Mouse (Mus musculus) forebrain, embryonic 14.5 days (tissue): ENCODE data around the gene Eps8l2. TPM values are rescaled to one million over a fixed set of nuclear protein-coding genes. Genes with fewer than 3 reads are reported as not detected.

ENCODE experiments used
- ATAC-seq: fragments of 200-750 bp; cut with Nextera tagmentation; 2 replicates; pipeline ENCODE4 v1.8.0; 2017; ENCODE audit warnings: mild to moderate bottlenecking, moderate library complexity
- DNase-seq: peaks from one replicate; pipeline ENCODE4 v3.0.0-alpha.2; 2015; ENCODE audit warnings: low spot score
- H3K27ac ChIP-seq: fragments of 300-500 bp; sonication (generic); 2 replicates; pipeline ENCODE4 v1.5.1; 2014; ENCODE audit warnings: low read depth, mild to moderate bottlenecking, control low read depth, low read length, moderate library complexity
- H3K27me3 ChIP-seq: fragments of 300-500 bp; sonication (generic); replicated peaks from 2 replicates; pipeline ENCODE4 v1.6.1; 2014; ENCODE audit warnings: low read length, control low read depth, mixed read lengths; ENCODE audit not compliant: control insufficient read depth, insufficient read depth
- H3K36me3 ChIP-seq: fragments of 300-500 bp; sonication (generic); 2 replicates; pipeline ENCODE4 v1.6.1; 2014; ENCODE audit warnings: low read length, control low read depth; ENCODE audit not compliant: control insufficient read depth, insufficient read depth
- H3K4me1 ChIP-seq: fragments of 300-500 bp; sonication (generic); 2 replicates; pipeline ENCODE4 v1.6.1; 2014; ENCODE audit warnings: antibody characterized with exemption, low read length, control low read depth; ENCODE audit not compliant: control insufficient read depth, insufficient read depth
- H3K4me2 ChIP-seq: fragments of 300-500 bp; sonication (generic); 2 replicates; pipeline ENCODE4 v1.6.1; 2014; ENCODE audit warnings: mild to moderate bottlenecking, control low read depth, low read length
- H3K4me3 ChIP-seq: fragments of 300-500 bp; sonication (generic); 2 replicates; pipeline ENCODE4 v1.5.1; 2014; ENCODE audit warnings: low read depth, low read length, control low read depth
- H3K9ac ChIP-seq: fragments of 300-500 bp; sonication (generic); 2 replicates; pipeline ENCODE4 v1.6.1; 2014; ENCODE audit warnings: mild to moderate bottlenecking, low read length, control low read depth, moderate library complexity
- H3K9me3 ChIP-seq: fragments of 300-500 bp; sonication (generic); replicated peaks from 2 replicates; pipeline ENCODE4 v1.6.1; 2016; ENCODE audit warnings: low read length, control low read depth, mixed read lengths; ENCODE audit not compliant: control insufficient read depth
- WGBS: fragments of 180-500 bp; shearing (Covaris S2); extraction: QIAGEN DNeasy Blood & Tissue Kit; methylation state at CpG from one replicate; pipeline ENCODE4 v1.1.7; 2014; 5-methylcytosine and 5-hydroxymethylcytosine counted together
- polyA plus RNA-seq: library from polyadenylated mRNA; unstranded; fragments of >200 nt; fragmentation: Nextera tagmentation; extraction: Ambion mirVana; gene quantifications from 2 replicates; pipeline ENCODE4 v1.2.1, GENCODE M21; 2014

Eps8l2 gene
- polyA plus RNA-seq, result 0.25 and 0.67 TPM in 2 replicates

- Histone ChIP-seq H3K9ac (no peak within 1 kb of the TSS; the same call in 1 of the 2 replicates), H3K4me1 (peaks cover 2% of the 10 kb centered on the region; the same call in 1 of the 2 replicates), H3K4me2 (peak within 1 kb of the TSS; percentile 26; the same call in 1 of the 2 replicates), H3K4me3 (no peak within 1 kb of the TSS), H3K27me3 (no peaks in the 10 kb centered on the region; the same call in 1 of the 2 replicates), H3K27ac (no peak within 1 kb of the TSS), H3K36me3 (peaks cover 16% of the 10 kb centered on the region), H3K9me3 (no peaks in the 10 kb centered on the region)
- WGBS, result 4% methylated on average over 23 of the region's 23 CpGs
- DNase-seq, result no peak
- ATAC-seq, result no peak
These were observed at the start of gene Eps8l2 for GRCm38 (mm10) chr7:141338576-141339131. Gene Eps8l2 (plus strand): TSS chr7:141338880.

- Histone ChIP-seq H3K36me3 (peaks cover 6% of the 10 kb centered on the region), H3K9ac (peak within 1 kb of the TSS; percentile 70), H3K4me2 (peak within 1 kb of the TSS; percentile 94), H3K4me1 (peaks cover 9% of the 10 kb centered on the region; the same call in 1 of the 2 replicates), H3K4me3 (peak within 1 kb of the TSS; percentile 45), H3K9me3 (no peaks in the 10 kb centered on the region), H3K27me3 (peaks cover 45% of the 10 kb centered on the region), H3K27ac (no peak within 1 kb of the TSS)
- DNase-seq, result peak; percentile 57
- under 1% methylated on average over 46 of the region's 46 CpGs for WGBS
- ATAC-seq, result peak; percentile 70
These were observed 46.6 kb upstream of the Eps8l2 start, which contains the start of gene Drd4 for GRCm38 (mm10) chr7:141291921-141292582. Gene Drd4 (plus strand): TSS chr7:141292006.

GRCm38 (mm10) chr7:141292583-141293388 is 45.9 kb upstream of the Eps8l2 start:
- Histone ChIP-seq H3K9me3 (no peaks in the 10 kb centered on the region), H3K4me3 (peak overlapping the region; percentile 45), H3K4me1 (peaks cover 9% of the 10 kb centered on the region; the same call in 1 of the 2 replicates), H3K27me3 (peaks cover 45% of the 10 kb centered on the region), H3K36me3 (peaks cover 11% of the 10 kb centered on the region), H3K27ac (no peak overlapping the region), H3K9ac (peak overlapping the region; percentile 70), H3K4me2 (peak overlapping the region; percentile 94)
- DNase-seq (no peak), ATAC-seq (no peak; the same call in 1 of the 2 replicates)
- 32% methylated on average over 15 of the region's 15 CpGs for WGBS

GRCm38 (mm10) chr7:141293852-141294471 is 44.7 kb upstream of the Eps8l2 start:
- WGBS, result under 1% methylated on average over 52 of the region's 53 CpGs
- no peak overlapping the region for H3K27ac ChIP-seq
- H3K9me3 ChIP-seq, result no peaks in the 10 kb centered on the region
- H3K27me3 ChIP-seq, result peaks cover 45% of the 10 kb centered on the region
- ATAC-seq (no peak), DNase-seq (no peak)
- H3K9ac ChIP-seq, result peak overlapping the region; percentile 40; the same call in 1 of the 2 replicates
- peaks cover 9% of the 10 kb centered on the region; the same call in 1 of the 2 replicates for H3K4me1 ChIP-seq
- peak overlapping the region; percentile 59 for H3K4me2 ChIP-seq
- peaks cover 15% of the 10 kb centered on the region for H3K36me3 ChIP-seq
- peak overlapping the region; percentile 31 for H3K4me3 ChIP-seq

- no peak overlapping the region for H3K27ac ChIP-seq
- H3K27me3 ChIP-seq, result peaks cover 45% of the 10 kb centered on the region
- H3K4me1 ChIP-seq, result peaks cover 9% of the 10 kb centered on the region; the same call in 1 of the 2 replicates
- DNase-seq (no peak), ATAC-seq (no peak)
- no peaks in the 10 kb centered on the region for H3K9me3 ChIP-seq
- H3K36me3 ChIP-seq, result peaks cover 20% of the 10 kb centered on the region
- peak overlapping the region; percentile 31 for H3K4me3 ChIP-seq
- 11% methylated on average over 20 of the region's 22 CpGs for WGBS
- peak overlapping the region; percentile 59 for H3K4me2 ChIP-seq
- no peak overlapping the region for H3K9ac ChIP-seq
These were observed 44.2 kb upstream of the Eps8l2 start for GRCm38 (mm10) chr7:141294479-141294878.

GRCm38 (mm10) chr7:141297926-141298650 is 40.6 kb upstream of the Eps8l2 start:
- peaks cover 55% of the 10 kb centered on the region for H3K36me3 ChIP-seq
- H3K9ac ChIP-seq, result no peak overlapping the region
- no peaks in the 10 kb centered on the region for H3K9me3 ChIP-seq
- no peak overlapping the region for H3K4me3 ChIP-seq
- H3K4me1 ChIP-seq, result peaks cover 7% of the 10 kb centered on the region; the same call in 1 of the 2 replicates
- WGBS, result 84% methylated on average over 3 of the region's 3 CpGs
- H3K4me2 ChIP-seq, result no peak overlapping the region
- ATAC-seq (no peak), DNase-seq (no peak)
- H3K27ac ChIP-seq, result no peak overlapping the region
- H3K27me3 ChIP-seq, result peaks cover 26% of the 10 kb centered on the region

- Histone ChIP-seq H3K9me3 (no peaks in the 10 kb centered on the region), H3K4me3 (no peak overlapping the region), H3K27me3 (peaks cover 15% of the 10 kb centered on the region), H3K9ac (no peak overlapping the region), H3K4me2 (no peak overlapping the region), H3K4me1 (peaks cover under 1% of the 10 kb centered on the region; the same call in 1 of the 2 replicates), H3K27ac (no peak overlapping the region), H3K36me3 (peaks cover 65% of the 10 kb centered on the region)
- ATAC-seq, result no peak
- DNase-seq, result no peak
- WGBS, result 94% methylated on average over 8 of the region's 8 CpGs
These were observed 39.5 kb upstream of the Eps8l2 start for GRCm38 (mm10) chr7:141299175-141299574.

- H3K4me1 ChIP-seq, result no peaks in the 10 kb centered on the region
- DNase-seq (no peak), ATAC-seq (no peak)
- H3K36me3 ChIP-seq, result peaks cover 87% of the 10 kb centered on the region
- H3K4me3 ChIP-seq, result no peak overlapping the region
- H3K27me3 ChIP-seq, result no peaks in the 10 kb centered on the region
- WGBS, result 97% methylated on average over 9 of the region's 9 CpGs
- no peaks in the 10 kb centered on the region for H3K9me3 ChIP-seq
- H3K9ac ChIP-seq, result no peak overlapping the region
- H3K27ac ChIP-seq, result no peak overlapping the region
- H3K4me2 ChIP-seq, result no peak overlapping the region
These were observed 37.3 kb upstream of the Eps8l2 start for GRCm38 (mm10) chr7:141301386-141301785.
